Mouse (Mus musculus) CD4-positive helper T cell, adult 2 months (primary cell): ENCODE measurements around the gene Gm4981.
"Not testable (repeated sequence)": the region's sequence is repeated elsewhere in the genome, so short reads cannot be mapped to it uniquely, and the experiment has no call there.

Source experiments
- DNase-seq: peaks from one replicate; pipeline ENCODE4 v3.0.0-alpha.2; 2012; ENCODE audit warnings: low read depth, missing footprints, low spot score

The Gm4981 gene

GRCm38 (mm10) chr10:58236613-58237012 lies at the start of gene Gm4981:
TSS of gene Gm4981 (minus strand) at chr10:58236701.
- DNase-seq = no peak

GRCm38 (mm10) chr10:58282238-58282637 lies 45.7 kb upstream of the Gm4981 start:
- peak; percentile 42 for DNase-seq

GRCm38 (mm10) chr10:58258466-58258865 lies 22.0 kb upstream of the Gm4981 start:
- DNase-seq = peak; percentile 28

GRCm38 (mm10) chr10:58255954-58256353 lies 19.5 kb upstream of the Gm4981 start:
- DNase-seq = no peak

GRCm38 (mm10) chr10:58255213-58255892 lies 18.9 kb upstream of the Gm4981 start, which contains the start of gene Gcc2:
TSS of gene Gcc2 (plus strand) at chr10:58255497.
- peak; percentile 96 for DNase-seq

GRCm38 (mm10) chr10:58254635-58255175 lies 18.2 kb upstream of the Gm4981 start:
- DNase-seq = peak; percentile 30

GRCm38 (mm10) chr10:58249535-58249934 lies 13.0 kb upstream of the Gm4981 start:
- DNase-seq = peak; percentile 11

GRCm38 (mm10) chr10:58238984-58239740 lies 2.7 kb upstream of the Gm4981 start:
- DNase-seq = peak; percentile 31

GRCm38 (mm10) chr10:58234985-58235384 lies 1.5 kb downstream of the Gm4981 start:
- DNase-seq = not testable (repeated sequence)

GRCm38 (mm10) chr10:58233740-58234121 lies 2.8 kb downstream of the Gm4981 start:
- not testable (repeated sequence) for DNase-seq

GRCm38 (mm10) chr10:58233054-58233739 lies 3.3 kb downstream of the Gm4981 start:
- not testable (repeated sequence) for DNase-seq

GRCm38 (mm10) chr10:58232641-58232969 lies 3.9 kb downstream of the Gm4981 start, which contains the start of gene Duxf3:
TSS of gene Duxf3 (minus strand) at chr10:58232675.
- DNase-seq = not testable (repeated sequence)

- peak; percentile 51 for DNase-seq
Observed at GRCm38 (mm10) chr10:58231779-58232640, 4.5 kb downstream of the Gm4981 start.

- DNase-seq = peak; percentile 27
Observed at GRCm38 (mm10) chr10:58231088-58231487, 5.4 kb downstream of the Gm4981 start.

- DNase-seq = not testable (repeated sequence)
Observed at GRCm38 (mm10) chr10:58230021-58230420, 6.5 kb downstream of the Gm4981 start.

- not testable (repeated sequence) for DNase-seq
Observed at GRCm38 (mm10) chr10:58227798-58228197, 8.7 kb downstream of the Gm4981 start.

- DNase-seq = peak; percentile 30
Observed at GRCm38 (mm10) chr10:58226357-58226756, 10.1 kb downstream of the Gm4981 start.

GRCm38 (mm10) chr10:58224827-58225785 lies 11.4 kb downstream of the Gm4981 start, which contains the start of gene AW822073:
TSS of gene AW822073 (minus strand) at chr10:58224930.
- peak; percentile 23 for DNase-seq

GRCm38 (mm10) chr10:58223972-58224805 lies 12.3 kb downstream of the Gm4981 start:
- peak; percentile 38 for DNase-seq
